Mouse (Mus musculus) hindbrain, embryonic 12.5 days (tissue): Measurements from ENCODE around the gene Coa6. TPM values are rescaled to one million over a fixed set of nuclear protein-coding genes. Genes with fewer than 3 reads are reported as not detected.

ENCODE experiments used
- ATAC-seq: fragments of 200-750 bp; cut with Nextera tagmentation; 2 replicates; pipeline ENCODE4 v1.8.0; 2017; ENCODE audit warnings: moderate TSS enrichment; ENCODE audit not compliant: low FRiP score
- H3K27ac ChIP-seq: fragments of 300-500 bp; sonication (generic); 2 replicates; pipeline ENCODE4 v1.5.1; 2016; ENCODE audit warnings: mild to moderate bottlenecking
- H3K27me3 ChIP-seq: fragments of 300-500 bp; sonication (generic); 2 replicates; pipeline ENCODE4 v1.6.1; 2016; ENCODE audit warnings: mild to moderate bottlenecking
- H3K36me3 ChIP-seq: fragments of 300-500 bp; sonication (generic); 2 replicates; pipeline ENCODE4 v1.6.1; 2016; ENCODE audit warnings: mild to moderate bottlenecking
- H3K4me1 ChIP-seq: fragments of 300-500 bp; sonication (generic); 2 replicates; pipeline ENCODE4 v1.6.1; 2016
- H3K4me2 ChIP-seq: fragments of 300-500 bp; sonication (generic); replicated peaks from 2 replicates; pipeline ENCODE4 v1.6.1; 2016; ENCODE audit warnings: mild to moderate bottlenecking
- H3K4me3 ChIP-seq: fragments of 300-500 bp; sonication (generic); 2 replicates; pipeline ENCODE4 v1.5.1; 2016; ENCODE audit warnings: mild to moderate bottlenecking
- H3K9ac ChIP-seq: fragments of 300-500 bp; sonication (generic); 2 replicates; pipeline ENCODE4 v1.6.1; 2016; ENCODE audit warnings: mild to moderate bottlenecking, moderate library complexity
- H3K9me3 ChIP-seq: fragments of 300-500 bp; sonication (generic); replicated peaks from 2 replicates; pipeline ENCODE4 v1.6.1; 2016; ENCODE audit warnings: mild to moderate bottlenecking
- WGBS: fragments of 180-500 bp; shearing (Covaris S2); methylation state at CpG from one replicate; pipeline ENCODE4 v1.1.7; 2016; 5-methylcytosine and 5-hydroxymethylcytosine counted together
- polyA plus RNA-seq: library from polyadenylated mRNA; unstranded; fragments of >200 nt; fragmentation: Nextera tagmentation; extraction: Ambion mirVana; gene quantifications from 2 replicates; pipeline ENCODE4 v1.2.1, GENCODE M21; 2016

Coa6 gene
- polyA plus RNA-seq, 1 experiment from 2014 or later = 43.2 TPM

- H3K4me3 ChIP-seq = peak within 1 kb of the TSS; percentile 90
- peak; percentile 94 for ATAC-seq
- peaks cover 17% of the 10 kb centered on the region for H3K4me1 ChIP-seq
- peak within 1 kb of the TSS; percentile 78 for H3K9ac ChIP-seq
- H3K4me2 ChIP-seq = peak within 1 kb of the TSS; percentile 92
- H3K36me3 ChIP-seq = peaks cover 12% of the 10 kb centered on the region
- no peaks in the 10 kb centered on the region for H3K9me3 ChIP-seq
- H3K27me3 ChIP-seq = peaks cover 12% of the 10 kb centered on the region
- under 1% methylated on average over 115 of the region's 124 CpGs for WGBS
- H3K27ac ChIP-seq = peak within 1 kb of the TSS; percentile 89
These were observed 52.2 kb downstream of the Coa6 start, which contains the start of gene Tarbp1 for GRCm38 (mm10) chr8:126474299-126475187. Tarbp1 (minus strand) TSS chr8:126475065.

Other genes with a start within 250 kb of the Coa6 start
- gene Slc35f3, start 124.0 kb upstream of the Coa6 start, polyA plus RNA-seq = 0.44 and 0.56 TPM in 2 replicates
- 2.6 and 2.8 TPM in 2 replicates for gene Tarbp1, start 52.5 kb downstream of the Coa6 start, polyA plus RNA-seq
- 8.8 and 9.6 TPM in 2 replicates for gene Irf2bp2, start 171.5 kb downstream of the Coa6 start, polyA plus RNA-seq